Mouse (Mus musculus): ENCODE measurements around the gene Jph4. TPM values are rescaled to one million over a fixed set of nuclear protein-coding genes. Genes with fewer than 3 reads are reported as not detected.

Jph4 gene
- polyA plus RNA-seq, 1 experiment from 2014 or later: 13.8 TPM

Other genes starting within 250 kb of the Jph4 start
- gene Homez, start 246.0 kb downstream of the Jph4 start, polyA plus RNA-seq (2016; fragmentation: Nextera tagmentation; extraction: Ambion mirVana): 15.7 and 16.6 TPM in 2 replicates
- 1.1 and 1.4 TPM in 2 replicates for gene Ppp1r3e, start 239.4 kb downstream of the Jph4 start, polyA plus RNA-seq (2016; fragmentation: Nextera tagmentation; extraction: Ambion mirVana)
- 3.8 and 4.1 TPM in 2 replicates for gene Bcl2l2, start 233.6 kb downstream of the Jph4 start, polyA plus RNA-seq (2016; fragmentation: Nextera tagmentation; extraction: Ambion mirVana)
- not detected in 2 replicates for gene Gm20521, start 233.5 kb downstream of the Jph4 start, polyA plus RNA-seq (2016; fragmentation: Nextera tagmentation; extraction: Ambion mirVana)
- gene Pabpn1, start 224.4 kb downstream of the Jph4 start, polyA plus RNA-seq (2016; fragmentation: Nextera tagmentation; extraction: Ambion mirVana): 214 and 236 TPM in 2 replicates
- 126 and 131 TPM in 2 replicates for gene Slc22a17, start 203.8 kb downstream of the Jph4 start, polyA plus RNA-seq (2016; fragmentation: Nextera tagmentation; extraction: Ambion mirVana)
- 29.1 and 31.2 TPM in 2 replicates for gene Efs, start 190.8 kb downstream of the Jph4 start, polyA plus RNA-seq (2016; fragmentation: Nextera tagmentation; extraction: Ambion mirVana)
- 0.19 and 0.48 TPM in 2 replicates for gene Il25, start 184.2 kb downstream of the Jph4 start, polyA plus RNA-seq (2016; fragmentation: Nextera tagmentation; extraction: Ambion mirVana)
- 6.7 and 7.2 TPM in 2 replicates for gene Cmtm5, start 180.7 kb downstream of the Jph4 start, polyA plus RNA-seq (2016; fragmentation: Nextera tagmentation; extraction: Ambion mirVana)
- gene Myh6, start 150.0 kb downstream of the Jph4 start, polyA plus RNA-seq (2016; fragmentation: Nextera tagmentation; extraction: Ambion mirVana): 2.9 and 3.8 TPM in 2 replicates
- gene Gm17428, start 140.0 kb downstream of the Jph4 start, polyA plus RNA-seq (2016; fragmentation: Nextera tagmentation; extraction: Ambion mirVana): not detected in 2 replicates
- 7.0 and 11.3 TPM in 2 replicates for gene Myh7, start 122.3 kb downstream of the Jph4 start, polyA plus RNA-seq (2016; fragmentation: Nextera tagmentation; extraction: Ambion mirVana)
- gene Ngdn, start 101.5 kb downstream of the Jph4 start, polyA plus RNA-seq (2016; fragmentation: Nextera tagmentation; extraction: Ambion mirVana): 64.1 and 69.1 TPM in 2 replicates
- 29.4 and 34.4 TPM in 2 replicates for gene Zfhx2, start 24.6 kb downstream of the Jph4 start, polyA plus RNA-seq (2016; fragmentation: Nextera tagmentation; extraction: Ambion mirVana)
- 25.7 and 26.5 TPM in 2 replicates for gene Thtpa, start 22.2 kb downstream of the Jph4 start, polyA plus RNA-seq (2016; fragmentation: Nextera tagmentation; extraction: Ambion mirVana)
- gene Ap1g2, start 10.3 kb downstream of the Jph4 start, polyA plus RNA-seq (2016; fragmentation: Nextera tagmentation; extraction: Ambion mirVana): 7.6 and 12.0 TPM in 2 replicates
- gene Dhrs2, start 105.1 kb upstream of the Jph4 start, polyA plus RNA-seq (2016; fragmentation: Nextera tagmentation; extraction: Ambion mirVana): 0.15 and 0.51 TPM in 2 replicates